8 mouse cellular contexts compared by ENCODE assay signal in genomic region chr6:54586175-54586574, GRCm38 (mm10). TPM values are rescaled to one million over a fixed set of nuclear protein-coding genes. Genes with fewer than 3 reads are reported as not detected.
DNase-seq lines count a peak whose midpoint lies in the region; ATAC-seq and TF ChIP-seq lines count a peak whose summit lies in the region.

No protein-coding gene starts in this region.

- no peaks in the 10 kb centered on the region for H3K4me1 ChIP-seq in liver, adult 2 months (ENCODE audit: control insufficient read depth, insufficient read depth, low read length)
- no peaks in the 10 kb centered on the region for H3K4me1 ChIP-seq in liver, embryonic 11.5 days (replicated peaks; ENCODE audit: control insufficient read depth, insufficient read depth, low read length)

- ATAC-seq in liver, embryonic 11.5 days (replicated peaks; ENCODE audit: low FRiP score), result no peak

- WGBS in liver, adult 2 months, result 9% methylated on average over 2 of the region's 2 CpGs
- WGBS in liver, embryonic 11.5 days, result 16% methylated on average over 2 of the region's 2 CpGs

- H3K36me3 ChIP-seq in liver, adult 2 months (ENCODE audit: control insufficient read depth, insufficient read depth, low read length), result peaks cover 15% of the 10 kb centered on the region
- H3K36me3 ChIP-seq in liver, embryonic 11.5 days (ENCODE audit: control insufficient read depth, insufficient read depth, low read length), result no peaks in the 10 kb centered on the region; the same call in 1 of the 2 replicates

- no peak overlapping the region for H3K27ac ChIP-seq in liver, adult 2 months (replicated peaks; ENCODE audit: insufficient read depth, low read depth, low read length)
- H3K27ac ChIP-seq in liver, embryonic 11.5 days (ENCODE audit: low read depth, low read length), result no peak overlapping the region

- peak; percentile 39 for DNase-seq in cerebellum, adult 11 months
- DNase-seq in cerebellum, adult 11-12 months, result no peak
- DNase-seq in liver, adult 2 months (ENCODE audit: extremely low read depth, low read depth, low spot score), result peak; percentile 67
- no peak for DNase-seq in liver, embryonic 11.5 days (ENCODE audit: low spot score)
- DNase-seq in brain, adult 2 months (ENCODE audit: low read depth, low spot score), result peak; percentile 87
- DNase-seq in heart, postnatal 36 days, result peak; percentile 48 to 50
- DNase-seq in lung, adult 18-20 months, result peak; percentile 15 to 69
- peak; percentile 71 for DNase-seq in thymus, postnatal 14 days

- peak; percentile 45 for TF ChIP-seq CTCF in liver, adult 2 months (IDR thresholded peaks at IDR 0.05; ENCODE audit: low read depth, low read length)

- H3K9me3 ChIP-seq in liver, embryonic 11.5 days (ENCODE audit: control insufficient read depth, low read length), result no peaks in the 10 kb centered on the region

- intact Hi-C loops in heart, postnatal 36 days (cut with DNase I), result loop anchor here (2.0 to 10.0 kb wide), 2 partner anchors 43 to 579 kb away; no protein-coding TSS in a partner anchor

- H3K4me3 ChIP-seq in liver, adult 2 months (ENCODE audit: insufficient read depth, low read depth, low read length), result no peak overlapping the region
- H3K4me3 ChIP-seq in liver, embryonic 11.5 days (ENCODE audit: low read depth, low read length), result no peak overlapping the region

- no peaks in the 10 kb centered on the region for H3K27me3 ChIP-seq in liver, adult 2 months (ENCODE audit: control insufficient read depth, insufficient read depth, low read length)
- no peaks in the 10 kb centered on the region for H3K27me3 ChIP-seq in liver, embryonic 11.5 days (replicated peaks; ENCODE audit: control insufficient read depth, insufficient read depth, low read length)

- no peak overlapping the region for H3K9ac ChIP-seq in liver, adult 2 months (ENCODE audit: low read depth, low read length)
- H3K9ac ChIP-seq in liver, embryonic 11.5 days (ENCODE audit: low read depth, low read length), result no peak overlapping the region

- peaks cover 5% of the 10 kb centered on the region; the same call in 1 of the 2 replicates for H3K79me2 ChIP-seq in liver, adult 2 months (ENCODE audit: control insufficient read depth, insufficient read depth, low read length)

- no peak for TF ChIP-seq POLR2A in liver, adult 2 months (IDR thresholded peaks at IDR 0.05; ENCODE audit: extremely low read depth, insufficient read depth, low read length)

- no peak overlapping the region for H3K4me2 ChIP-seq in liver, embryonic 11.5 days

RNA-seq across cellular contexts. Expression of gene Plekha8, which starts 8.7 kb away (rescaled TPM):
- 13.0 and 13.4 TPM in 2 replicates for total RNA-seq in liver, adult 2 months (2014; rRNA removed)
- 3.6 and 5.2 TPM in 2 replicates for polyA plus RNA-seq in liver, adult 2 months (2012; rRNA removed)
- polyA plus RNA-seq in liver, embryonic 11.5 days (2014; fragmentation: Nextera tagmentation; extraction: Ambion mirVana), result 7.9 and 9.7 TPM in 2 replicates
- total RNA-seq in heart, postnatal 36 days (2021), result 1 to 10 TPM; 8.7 to 9.3 TPM

RNA-seq across cellular contexts. Expression of gene Fkbp14, which starts 10.9 kb away (rescaled TPM):
- 4.6 and 5.0 TPM in 2 replicates for total RNA-seq in liver, adult 2 months (2014; rRNA removed)
- 2.0 and 2.4 TPM in 2 replicates for polyA plus RNA-seq in liver, adult 2 months (2012; rRNA removed)
- polyA plus RNA-seq in liver, embryonic 11.5 days (2014; fragmentation: Nextera tagmentation; extraction: Ambion mirVana), result 11.0 and 11.9 TPM in 2 replicates
- total RNA-seq in heart, postnatal 36 days (2021), result 1 to 10 TPM; 7.4 to 9.4 TPM

RNA-seq across cellular contexts. Expression of gene Scrn1, which starts 19.9 kb away (rescaled TPM):
- total RNA-seq in liver, adult 2 months (2014; rRNA removed), result under 0.01 and 0.20 TPM in 2 replicates
- polyA plus RNA-seq in liver, adult 2 months (2012; rRNA removed), result not detected in 2 replicates
- 2.9 and 3.0 TPM in 2 replicates for polyA plus RNA-seq in liver, embryonic 11.5 days (2014; fragmentation: Nextera tagmentation; extraction: Ambion mirVana)
- 10 to 100 TPM; 10.3 to 13.0 TPM for total RNA-seq in heart, postnatal 36 days (2021)

Comparison
In these comparisons a context has a peak if more than half of its experiments do, and no peak if none do; other contexts are left out.
1. DNase-seq: peak in cerebellum, adult 11 months (single experiment), liver, adult 2 months (single experiment), brain, adult 2 months (single experiment), heart, postnatal 36 days (2 of 2), lung, adult 18-20 months (2 of 2) and thymus, postnatal 14 days (single experiment); none in cerebellum, adult 11-12 months (single experiment) and liver, embryonic 11.5 days (single experiment).